Mouse (Mus musculus) neural tube, embryonic 11.5 days (tissue): ENCODE data around the gene Tmem156. TPM values are rescaled to one million over a fixed set of nuclear protein-coding genes. Genes with fewer than 3 reads are reported as not detected.

Experiments
- ATAC-seq: fragments of 200-750 bp; cut with Nextera tagmentation; 2 replicates; pipeline ENCODE4 v1.8.0; 2017; ENCODE audit warnings: moderate number of reproducible peaks, mild to moderate bottlenecking, moderate TSS enrichment, moderate library complexity; ENCODE audit not compliant: insufficient read depth, low FRiP score, low TSS enrichment
- DNase-seq: peaks from one replicate; pipeline ENCODE4 v3.0.0-alpha.2; 2015; ENCODE audit warnings: low spot score
- H3K27ac ChIP-seq: fragments of 300-500 bp; sonication (generic); 2 replicates; pipeline ENCODE4 v1.5.1; 2014; ENCODE audit warnings: low read depth, mild to moderate bottlenecking, low read length
- H3K27me3 ChIP-seq: fragments of 300-500 bp; sonication (generic); 2 replicates; pipeline ENCODE4 v1.6.1; 2014; ENCODE audit warnings: mild to moderate bottlenecking, low read length, mixed read lengths; ENCODE audit not compliant: control insufficient read depth, insufficient read depth
- H3K36me3 ChIP-seq: fragments of 300-500 bp; sonication (generic); 2 replicates; pipeline ENCODE4 v1.6.1; 2014; ENCODE audit warnings: mild to moderate bottlenecking, low read length, moderate library complexity, mixed read lengths; ENCODE audit not compliant: control insufficient read depth, insufficient read depth
- H3K4me1 ChIP-seq: fragments of 300-500 bp; sonication (generic); 2 replicates; pipeline ENCODE4 v1.6.1; 2014; ENCODE audit warnings: low read length, mixed read lengths; ENCODE audit not compliant: control insufficient read depth, insufficient read depth
- H3K4me2 ChIP-seq: fragments of 300-500 bp; sonication (generic); 2 replicates; pipeline ENCODE4 v1.6.1; 2014; ENCODE audit warnings: low read depth, mild to moderate bottlenecking, moderate library complexity
- H3K4me3 ChIP-seq: fragments of 300-500 bp; sonication (generic); 2 replicates; pipeline ENCODE4 v1.5.1; 2014; ENCODE audit warnings: low read depth, low read length
- H3K9ac ChIP-seq: fragments of 300-500 bp; sonication (generic); 2 replicates; pipeline ENCODE4 v1.6.1; 2014; ENCODE audit warnings: mild to moderate bottlenecking, low read length
- H3K9me3 ChIP-seq: fragments of 300-500 bp; sonication (generic); 2 replicates; pipeline ENCODE4 v1.6.1; 2016; ENCODE audit warnings: low read length; ENCODE audit not compliant: control insufficient read depth
- WGBS: fragments of 180-500 bp; shearing (Covaris S2); extraction: QIAGEN DNeasy Blood & Tissue Kit; methylation state at CpG from one replicate; pipeline ENCODE4 v1.1.7; 2014; 5-methylcytosine and 5-hydroxymethylcytosine counted together
- polyA plus RNA-seq: library from polyadenylated mRNA; unstranded; fragments of >200 nt; fragmentation: Nextera tagmentation; extraction: Ambion mirVana; gene quantifications from 2 replicates; pipeline ENCODE4 v1.2.1, GENCODE M21; 2014

The Tmem156 gene
- polyA plus RNA-seq: 0.21 and 0.32 TPM in 2 replicates

- no peaks in the 10 kb centered on the region for H3K4me1 ChIP-seq
Measured at GRCm38 (mm10) chr5:65091921-65092320, at the start of gene Tmem156. Gene Tmem156 (minus strand): TSS chr5:65092132.

GRCm38 (mm10) chr5:65141242-65141641, 49.3 kb upstream of the Tmem156 start:
- no peaks in the 10 kb centered on the region for H3K4me1 ChIP-seq
- ATAC-seq (no peak), DNase-seq (no peak)
- WGBS: 94% methylated on average over 8 of the region's 8 CpGs
- no peaks in the 10 kb centered on the region for H3K27me3 ChIP-seq
- H3K9ac ChIP-seq: no peak overlapping the region
- no peak overlapping the region for H3K4me2 ChIP-seq
- no peaks in the 10 kb centered on the region; the same call in 1 of the 2 replicates for H3K36me3 ChIP-seq
- no peaks in the 10 kb centered on the region for H3K9me3 ChIP-seq
- no peak overlapping the region for H3K27ac ChIP-seq
- no peak overlapping the region for H3K4me3 ChIP-seq

More at GRCm38 (mm10) chr5:65091921-65092320, at the start of gene Tmem156:
- Histone ChIP-seq H3K27ac (no peak within 1 kb of the TSS), H3K4me3 (no peak within 1 kb of the TSS), H3K9ac (no peak within 1 kb of the TSS), H3K4me2 (no peak within 1 kb of the TSS), H3K9me3 (no peaks in the 10 kb centered on the region), H3K36me3 (no peaks in the 10 kb centered on the region), H3K27me3 (no peaks in the 10 kb centered on the region)
- DNase-seq (no peak), ATAC-seq (no peak)
- 86% methylated on average over 5 of the region's 5 CpGs for WGBS

- Histone ChIP-seq H3K4me2 (no peak overlapping the region), H3K4me3 (no peak overlapping the region), H3K9me3 (no peaks in the 10 kb centered on the region), H3K36me3 (no peaks in the 10 kb centered on the region), H3K27ac (no peak overlapping the region), H3K27me3 (no peaks in the 10 kb centered on the region), H3K4me1 (no peaks in the 10 kb centered on the region), H3K9ac (no peak overlapping the region)
- 85% methylated on average over 6 of the region's 6 CpGs for WGBS
- ATAC-seq (no peak), DNase-seq (no peak)
Measured at GRCm38 (mm10) chr5:65137073-65137472, 45.1 kb upstream of the Tmem156 start.

GRCm38 (mm10) chr5:65136159-65136558, 44.2 kb upstream of the Tmem156 start:
- 87% methylated on average over 7 of the region's 7 CpGs for WGBS
- Histone ChIP-seq H3K27me3 (no peaks in the 10 kb centered on the region), H3K4me2 (no peak overlapping the region), H3K4me3 (no peak overlapping the region), H3K9ac (no peak overlapping the region), H3K36me3 (no peaks in the 10 kb centered on the region), H3K9me3 (no peaks in the 10 kb centered on the region), H3K27ac (no peak overlapping the region), H3K4me1 (no peaks in the 10 kb centered on the region)
- no peak for ATAC-seq
- DNase-seq: no peak

- H3K27me3 ChIP-seq: no peaks in the 10 kb centered on the region
- peak overlapping the region; percentile 41 for H3K4me2 ChIP-seq
- peak overlapping the region; percentile 71 for H3K27ac ChIP-seq
- H3K36me3 ChIP-seq: no peaks in the 10 kb centered on the region
- peak overlapping the region; percentile 46 for H3K4me3 ChIP-seq
- peak overlapping the region; percentile 62 for H3K9ac ChIP-seq
- H3K9me3 ChIP-seq: no peaks in the 10 kb centered on the region
- DNase-seq: peak; percentile 60
- no peaks in the 10 kb centered on the region for H3K4me1 ChIP-seq
- 11% methylated on average over 20 of the region's 20 CpGs for WGBS
- peak; percentile 16; the same call in 1 of the 2 replicates for ATAC-seq
Measured at GRCm38 (mm10) chr5:65131211-65131879, 39.4 kb upstream of the Tmem156 start.

- ATAC-seq: peak; percentile 92
- H3K4me3 ChIP-seq: peak overlapping the region; percentile 46
- H3K9ac ChIP-seq: peak overlapping the region; percentile 62; the same call in 1 of the 2 replicates
- no peaks in the 10 kb centered on the region for H3K36me3 ChIP-seq
- H3K27me3 ChIP-seq: no peaks in the 10 kb centered on the region
- peak; percentile 77 for DNase-seq
- H3K27ac ChIP-seq: peak overlapping the region; percentile 71
- H3K4me1 ChIP-seq: no peaks in the 10 kb centered on the region
- H3K9me3 ChIP-seq: no peaks in the 10 kb centered on the region
- WGBS: 2% methylated on average over 12 of the region's 12 CpGs
- H3K4me2 ChIP-seq: peak overlapping the region; percentile 41
Measured at GRCm38 (mm10) chr5:65130528-65131210, 38.7 kb upstream of the Tmem156 start.

- H3K36me3 ChIP-seq: no peaks in the 10 kb centered on the region
- no peak for DNase-seq
- no peaks in the 10 kb centered on the region for H3K27me3 ChIP-seq
- 85% methylated on average over 2 of the region's 2 CpGs for WGBS
- no peak overlapping the region for H3K9ac ChIP-seq
- H3K4me3 ChIP-seq: no peak overlapping the region
- ATAC-seq: no peak
- H3K9me3 ChIP-seq: no peaks in the 10 kb centered on the region
- H3K27ac ChIP-seq: no peak overlapping the region
- H3K4me2 ChIP-seq: no peak overlapping the region
- no peaks in the 10 kb centered on the region for H3K4me1 ChIP-seq
Measured at GRCm38 (mm10) chr5:65128481-65128880, 36.5 kb upstream of the Tmem156 start.

- no peaks in the 10 kb centered on the region for H3K36me3 ChIP-seq
- no peak overlapping the region for H3K4me2 ChIP-seq
- no peak overlapping the region for H3K27ac ChIP-seq
- H3K9me3 ChIP-seq: no peaks in the 10 kb centered on the region
- no peaks in the 10 kb centered on the region for H3K27me3 ChIP-seq
- WGBS: 97% methylated on average over 1 of the region's 1 CpGs
- ATAC-seq (no peak), DNase-seq (no peak)
- no peak overlapping the region for H3K4me3 ChIP-seq
- H3K9ac ChIP-seq: no peak overlapping the region
- no peaks in the 10 kb centered on the region for H3K4me1 ChIP-seq
Measured at GRCm38 (mm10) chr5:65126137-65126536, 34.2 kb upstream of the Tmem156 start.

- ATAC-seq (no peak), DNase-seq (no peak)
- Histone ChIP-seq H3K4me3 (no peak overlapping the region), H3K4me2 (no peak overlapping the region), H3K27me3 (no peaks in the 10 kb centered on the region), H3K27ac (no peak overlapping the region), H3K9ac (no peak overlapping the region), H3K4me1 (no peaks in the 10 kb centered on the region), H3K36me3 (no peaks in the 10 kb centered on the region), H3K9me3 (no peaks in the 10 kb centered on the region)
- 93% methylated on average over 3 of the region's 3 CpGs for WGBS
Measured at GRCm38 (mm10) chr5:65122616-65123015, 30.7 kb upstream of the Tmem156 start.
